Mouse (Mus musculus) adrenal gland, postnatal 0 days (tissue): ENCODE measurements around the gene Car10. TPM values are rescaled to one million over a fixed set of nuclear protein-coding genes. Genes with fewer than 3 reads are reported as not detected.

Experiments
- polyA plus RNA-seq: library from polyadenylated mRNA; unstranded; fragments of >200 nt; fragmentation: Nextera tagmentation; extraction: Ambion mirVana; gene quantifications from 2 replicates; pipeline ENCODE4 v1.2.1, GENCODE M21; 2015

The Car10 gene
- polyA plus RNA-seq = 0.93 and 1.3 TPM in 2 replicates

GRCm38 (mm10) chr11:93097941-93098828 lies at the start of gene Car10:
TSS of gene Car10 (plus strand) at chr11:93098028.

